Mouse (Mus musculus): ENCODE measurements around the gene Psmd3. TPM values are rescaled to one million over a fixed set of nuclear protein-coding genes. Genes with fewer than 3 reads are reported as not detected.
A peak's percentile ranks its signal among the peaks of the same experiment; 100 is the strongest.
"Not testable (repeated sequence)": the region's sequence is repeated elsewhere in the genome, so short reads cannot be mapped to it uniquely, and the experiment has no call there.

Gene Psmd3
- polyA plus RNA-seq, 1 experiment from 2014 or later: 213 TPM

DNA sequence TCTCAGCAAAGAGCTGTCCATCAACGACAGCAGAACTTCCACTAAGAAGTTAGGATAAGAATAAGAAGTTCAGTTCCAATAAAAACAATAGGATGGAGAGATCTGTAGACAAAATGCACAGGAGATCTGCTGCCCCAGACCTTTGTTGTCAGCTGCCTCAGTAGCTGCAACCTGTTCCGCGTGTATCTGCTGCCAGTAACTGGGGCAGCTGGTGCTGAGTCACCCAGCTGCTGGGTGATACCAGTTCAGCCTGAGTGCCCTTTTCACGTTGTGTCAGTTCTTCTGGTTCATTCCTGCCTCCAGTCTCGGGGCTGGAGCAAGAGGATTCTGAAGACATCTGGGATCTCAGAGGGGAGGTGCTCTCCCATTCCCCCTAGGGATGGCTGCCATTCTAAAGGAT lies 10.5 kb upstream of the Psmd3 start:
- Histone ChIP-seq H3K27ac (replicated peaks) (no peak overlapping the region), H3K27me3 (0 out of 2 replicates have a peak, but pooled peaks cover 3% of the 10 kb centered on the region), H3K9me3 (no peaks in the 10 kb centered on the region), H3K4me1 (no peaks in the 10 kb centered on the region), H3K4me3 (no peak overlapping the region), H3K36me3 (no peaks in the 10 kb centered on the region), H3K9ac (replicated peaks) (no peak overlapping the region), H3K4me2 (replicated peaks) (no peak overlapping the region)
- no peak for ATAC-seq (replicated peaks)
- WGBS: 61% methylated on average over 5 of the region's 5 CpGs

DNA sequence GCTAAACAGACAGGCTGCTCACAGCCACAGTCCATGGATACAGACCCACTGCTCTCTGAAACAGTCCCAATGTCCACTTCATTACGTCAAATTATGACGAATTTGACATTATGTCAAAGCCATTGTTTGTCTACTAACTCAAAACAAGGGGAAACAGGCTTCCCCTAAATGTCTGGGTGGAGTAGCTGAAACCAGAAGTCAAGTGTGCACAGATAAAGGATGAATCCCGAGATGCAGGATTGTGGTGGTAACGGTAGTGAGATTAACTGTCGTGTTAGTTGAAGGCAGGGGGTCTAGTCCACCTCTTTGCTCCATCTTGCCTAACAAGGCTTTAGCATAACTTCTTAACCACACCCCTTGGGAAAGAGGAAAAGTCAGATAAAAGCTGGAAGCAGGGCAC lies 9.9 kb upstream of the Psmd3 start:
- no peak overlapping the region for H3K27ac ChIP-seq (replicated peaks)
- no peaks in the 10 kb centered on the region for H3K4me1 ChIP-seq
- WGBS: 87% methylated on average over 5 of the region's 5 CpGs
- no peaks in the 10 kb centered on the region for H3K36me3 ChIP-seq
- H3K4me2 ChIP-seq (replicated peaks): no peak overlapping the region
- no peak overlapping the region for H3K4me3 ChIP-seq
- no peak for ATAC-seq (replicated peaks)
- H3K9ac ChIP-seq (replicated peaks): no peak overlapping the region
- 0 out of 2 replicates have a peak, but pooled peaks cover 3% of the 10 kb centered on the region for H3K27me3 ChIP-seq
- H3K9me3 ChIP-seq: no peaks in the 10 kb centered on the region

DNA sequence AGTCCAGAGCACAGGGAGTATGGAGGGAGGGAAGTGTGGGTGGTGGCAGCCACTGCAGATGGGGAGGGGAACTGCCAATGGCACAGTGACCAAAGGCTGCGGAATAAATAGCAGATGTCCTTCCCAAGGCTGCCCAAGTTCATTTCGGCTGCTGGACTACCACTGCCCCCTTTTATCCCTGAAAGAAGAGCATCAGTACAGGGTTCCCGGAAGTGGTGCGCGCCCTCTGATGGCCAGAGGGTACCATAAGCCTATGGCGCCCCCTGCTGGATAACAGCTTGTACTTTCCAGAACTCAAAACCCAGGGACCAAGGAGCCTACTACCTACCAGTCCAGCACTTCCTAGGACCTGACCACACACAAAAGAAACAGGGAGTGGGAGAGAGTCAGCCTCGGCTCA lies 9.2 kb upstream of the Psmd3 start:
- H3K36me3 ChIP-seq; H3K27me3 ChIP-seq; H3K9ac ChIP-seq (replicated peaks); H3K27ac ChIP-seq (replicated peaks); H3K9me3 ChIP-seq; H3K4me2 ChIP-seq (replicated peaks); H3K4me3 ChIP-seq; ATAC-seq (replicated peaks); H3K4me1 ChIP-seq: not testable (repeated sequence)
- WGBS: 6% methylated on average over 7 of the region's 7 CpGs

DNA sequence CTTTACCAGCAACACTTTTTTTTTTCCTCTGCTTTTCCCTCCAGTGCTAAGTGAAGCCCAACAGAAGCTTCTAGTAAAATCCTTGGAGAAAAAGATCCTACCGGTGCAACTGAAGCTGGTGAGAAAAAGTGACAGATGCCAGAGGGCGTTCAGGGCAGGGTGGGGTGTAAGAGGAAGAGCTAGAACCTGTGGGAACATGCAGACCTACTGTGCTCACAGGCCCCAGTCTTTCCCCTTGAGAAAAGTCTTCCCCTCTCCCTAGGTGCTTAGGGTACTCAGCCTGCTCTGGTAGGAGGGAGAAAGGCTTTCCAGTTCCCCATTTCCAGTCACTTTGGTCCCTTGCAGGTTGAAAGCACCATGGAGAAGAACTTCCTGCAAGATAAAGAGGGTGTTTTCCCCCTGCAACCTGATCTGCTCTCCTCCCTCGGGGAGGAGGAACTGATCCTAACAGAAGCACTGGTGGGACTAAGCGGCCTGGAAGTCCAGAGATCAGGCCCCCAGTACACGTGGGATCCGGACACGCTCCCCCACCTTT lies 6.5 kb upstream of the Psmd3 start:
- Histone ChIP-seq H3K4me1 (no peaks in the 10 kb centered on the region), H3K27me3 (no peaks in the 10 kb centered on the region), H3K9me3 (no peaks in the 10 kb centered on the region), H3K4me3 (no peak overlapping the region), H3K36me3 (no peaks in the 10 kb centered on the region), H3K4me2 (replicated peaks) (no peak overlapping the region), H3K27ac (replicated peaks) (no peak overlapping the region), H3K9ac (replicated peaks) (no peak overlapping the region)
- 51% methylated on average over 7 of the region's 7 CpGs for WGBS
- ATAC-seq (replicated peaks): no peak

DNA sequence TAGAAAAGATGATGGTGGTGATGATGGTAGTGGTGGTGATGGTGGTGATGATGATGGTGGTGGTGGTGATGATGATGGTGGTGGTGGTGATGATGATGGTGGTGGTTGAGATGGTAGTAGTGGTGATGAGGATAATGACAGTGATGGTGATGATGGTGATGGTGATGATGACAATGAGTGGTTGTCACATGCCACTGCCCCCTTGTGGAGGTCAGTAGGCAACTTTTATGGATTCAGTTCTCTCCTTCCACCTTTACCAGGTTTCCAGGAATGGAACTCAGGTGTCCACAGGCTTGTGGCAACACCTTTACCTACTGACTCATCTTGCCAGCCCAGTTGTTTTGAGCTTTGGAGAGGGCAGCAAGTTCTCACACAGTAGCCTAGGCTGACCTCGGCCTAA lies 2.3 kb upstream of the Psmd3 start:
- Histone ChIP-seq H3K9me3 (no peaks in the 10 kb centered on the region), H3K4me1 (peaks cover 19% of the 10 kb centered on the region), H3K27ac (replicated peaks) (no peak overlapping the region), H3K36me3 (peaks cover under 1% of the 10 kb centered on the region; the same call in 1 of the 2 replicates), H3K27me3 (no peaks in the 10 kb centered on the region), H3K4me2 (replicated peaks) (no peak overlapping the region), H3K4me3 (no peak overlapping the region), H3K9ac (replicated peaks) (no peak overlapping the region)
- no peak for ATAC-seq (replicated peaks)
- WGBS: 100% methylated on average over 1 of the region's 1 CpGs

DNA sequence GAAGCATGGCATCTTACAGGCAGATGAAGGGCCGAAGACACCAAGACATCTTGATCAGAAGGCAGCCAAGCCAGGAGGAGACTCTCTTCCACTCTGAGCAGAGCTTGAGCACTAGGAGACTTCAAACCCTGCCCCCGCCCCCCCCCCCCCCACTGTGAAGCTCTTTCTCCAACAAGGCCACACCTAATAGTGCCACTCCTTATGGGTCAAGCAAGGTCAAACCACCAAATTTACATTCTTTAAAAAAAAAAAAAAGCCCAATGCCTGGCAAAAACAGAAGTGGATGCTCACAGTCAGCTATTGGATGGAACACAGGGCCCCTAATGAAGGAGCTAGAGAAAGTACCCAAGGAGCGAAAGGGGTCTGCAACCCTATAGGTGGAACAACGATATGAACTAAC lies 1.8 kb upstream of the Psmd3 start:
- not testable (repeated sequence) for H3K4me3 ChIP-seq; H3K27me3 ChIP-seq; H3K27ac ChIP-seq (replicated peaks); H3K36me3 ChIP-seq; H3K9ac ChIP-seq (replicated peaks); H3K9me3 ChIP-seq; ATAC-seq (replicated peaks); H3K4me2 ChIP-seq (replicated peaks)
- 83% methylated on average over 4 of the region's 4 CpGs for WGBS
- peaks cover 19% of the 10 kb centered on the region for H3K4me1 ChIP-seq

DNA sequence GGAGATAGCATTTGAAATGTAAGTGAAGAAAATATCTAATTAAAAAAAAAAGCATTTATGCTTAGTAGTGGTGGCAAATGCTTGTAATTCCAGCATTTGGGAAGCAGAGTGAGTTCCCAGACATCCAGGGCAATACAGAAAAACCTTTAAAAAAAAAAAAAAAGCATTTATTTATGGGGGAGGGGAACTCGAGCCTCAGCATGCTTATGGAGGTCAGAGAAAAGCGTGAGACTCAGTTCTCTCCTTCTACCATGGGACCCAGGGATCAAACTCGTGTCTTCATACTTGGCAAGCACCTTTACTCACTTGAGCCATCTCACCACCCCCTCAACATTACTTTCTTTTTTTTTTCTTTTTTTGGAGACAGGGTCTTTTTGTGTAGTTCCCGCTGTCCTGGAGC lies 1.2 kb upstream of the Psmd3 start:
- Histone ChIP-seq H3K4me2 (replicated peaks) (no peak overlapping the region), H3K4me1 (peaks cover 19% of the 10 kb centered on the region), H3K36me3 (peaks cover 12% of the 10 kb centered on the region), H3K9me3 (no peaks in the 10 kb centered on the region), H3K27ac (replicated peaks) (no peak overlapping the region), H3K4me3 (no peak overlapping the region), H3K9ac (replicated peaks) (no peak overlapping the region), H3K27me3 (no peaks in the 10 kb centered on the region)
- WGBS: 85% methylated on average over 4 of the region's 4 CpGs
- no peak for ATAC-seq (replicated peaks)

DNA sequence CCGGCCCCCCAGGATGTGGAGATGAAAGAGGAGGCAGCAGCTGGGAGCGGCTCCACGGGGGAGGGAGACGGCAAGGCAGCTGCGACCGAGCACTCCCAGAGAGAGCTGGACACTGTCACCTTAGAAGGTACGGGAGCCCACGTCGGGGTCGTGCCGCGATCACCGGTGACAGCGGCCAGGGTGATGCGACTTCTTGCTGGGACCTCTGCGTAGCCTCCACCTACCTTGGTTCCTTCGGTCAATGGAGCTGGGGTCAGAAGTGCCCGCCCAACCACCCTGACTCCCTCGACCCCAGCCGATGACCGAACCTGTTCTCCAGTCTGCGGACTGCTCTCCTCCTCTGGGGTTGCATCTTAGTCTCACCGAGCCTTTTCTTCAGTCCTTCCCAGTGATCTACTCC lies 457 bp downstream of the Psmd3 start:
- H3K4me2 ChIP-seq (replicated peaks): peak overlapping the region; percentile 97
- peaks cover 28% of the 10 kb centered on the region for H3K36me3 ChIP-seq
- peak overlapping the region; percentile 100 for H3K9ac ChIP-seq (replicated peaks)
- peak overlapping the region; percentile 99 for H3K4me3 ChIP-seq
- H3K4me1 ChIP-seq: peaks cover 19% of the 10 kb centered on the region
- under 1% methylated on average over 23 of the region's 23 CpGs for WGBS
- ATAC-seq (replicated peaks): peak; percentile 36
- H3K9me3 ChIP-seq: no peaks in the 10 kb centered on the region
- H3K27ac ChIP-seq (replicated peaks): peak overlapping the region; percentile 71
- H3K27me3 ChIP-seq: no peaks in the 10 kb centered on the region

DNA sequence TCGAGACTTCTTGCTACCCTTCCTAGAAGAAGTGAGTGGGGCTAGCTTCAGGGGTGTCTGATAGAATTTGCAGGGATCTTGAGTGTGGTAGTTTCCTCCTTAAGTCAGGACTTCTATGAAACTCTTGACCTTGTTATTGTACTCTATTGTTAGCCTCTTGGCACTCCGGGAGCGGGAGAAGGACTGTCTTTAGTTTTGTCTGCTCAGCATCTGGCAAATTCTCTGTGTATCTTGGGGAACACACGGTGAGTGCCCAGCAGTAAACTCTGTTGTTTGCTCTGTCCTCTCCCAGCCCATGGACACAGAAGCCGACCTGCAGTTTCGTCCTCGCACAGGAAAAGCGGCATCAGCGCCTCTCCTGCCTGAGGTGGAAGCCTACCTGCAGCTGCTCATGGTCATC lies 3.3 kb downstream of the Psmd3 start:
- H3K4me1 ChIP-seq: peaks cover 19% of the 10 kb centered on the region
- no peaks in the 10 kb centered on the region for H3K9me3 ChIP-seq
- H3K27me3 ChIP-seq: no peaks in the 10 kb centered on the region
- ATAC-seq (replicated peaks): no peak
- no peak overlapping the region for H3K27ac ChIP-seq (replicated peaks)
- no peak overlapping the region for H3K4me3 ChIP-seq
- H3K4me2 ChIP-seq (replicated peaks): no peak overlapping the region
- no peak overlapping the region for H3K9ac ChIP-seq (replicated peaks)
- peaks cover 52% of the 10 kb centered on the region for H3K36me3 ChIP-seq
- 90% methylated on average over 9 of the region's 9 CpGs for WGBS

DNA sequence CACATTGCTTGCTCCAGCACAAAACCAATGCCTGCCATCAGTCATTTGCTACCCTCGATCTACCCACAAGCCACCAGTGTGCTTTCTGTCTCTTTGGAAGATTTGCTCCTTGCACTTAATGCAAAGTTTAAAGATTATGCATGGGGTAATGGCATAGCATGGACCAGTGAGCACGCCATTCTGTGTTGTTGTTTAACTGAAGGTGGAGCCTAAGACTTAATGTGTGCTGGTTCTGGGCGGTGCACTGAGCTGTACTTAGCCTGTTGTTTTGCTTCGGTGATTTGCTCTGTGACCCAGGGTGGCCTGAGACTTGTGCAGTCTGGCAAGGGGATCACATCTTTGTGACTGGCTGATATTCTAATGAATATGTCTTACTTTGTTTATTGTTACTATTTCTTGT lies 4.6 kb downstream of the Psmd3 start:
- Histone ChIP-seq H3K4me3 (no peak overlapping the region), H3K4me1 (peaks cover 14% of the 10 kb centered on the region), H3K27me3 (no peaks in the 10 kb centered on the region), H3K9me3 (no peaks in the 10 kb centered on the region), H3K4me2 (replicated peaks) (no peak overlapping the region), H3K36me3 (peaks cover 65% of the 10 kb centered on the region), H3K9ac (replicated peaks) (no peak overlapping the region), H3K27ac (replicated peaks) (no peak overlapping the region)
- 91% methylated on average over 4 of the region's 4 CpGs for WGBS
- no peak for ATAC-seq (replicated peaks)

DNA sequence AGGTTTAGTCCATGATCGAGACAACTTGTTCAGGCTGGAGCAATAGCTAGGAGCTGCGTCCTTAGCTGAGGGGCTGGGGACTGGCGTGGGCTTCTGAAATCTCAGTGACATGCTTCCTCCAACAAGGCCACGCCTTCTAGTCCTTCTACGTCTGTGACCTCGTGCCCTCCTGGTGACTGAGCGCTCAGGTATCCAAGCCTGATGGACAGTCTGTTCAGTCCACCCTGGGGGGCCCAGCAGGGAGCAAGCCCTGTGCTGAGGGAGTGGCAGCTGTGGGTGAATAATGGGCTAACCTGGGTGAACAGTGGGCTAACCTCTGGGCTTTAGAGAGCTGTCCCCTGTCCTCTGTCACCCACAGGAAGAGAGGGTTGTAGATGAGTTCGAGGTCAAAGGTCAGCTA lies 5.7 kb downstream of the Psmd3 start:
- no peak overlapping the region for H3K27ac ChIP-seq (replicated peaks)
- no peak for ATAC-seq (replicated peaks)
- H3K9me3 ChIP-seq: no peaks in the 10 kb centered on the region
- peaks cover 75% of the 10 kb centered on the region for H3K36me3 ChIP-seq
- no peak overlapping the region for H3K9ac ChIP-seq (replicated peaks)
- 90% methylated on average over 8 of the region's 8 CpGs for whole genome bisulfite sequencing
- H3K4me2 ChIP-seq (replicated peaks): no peak overlapping the region
- no peak overlapping the region for H3K4me3 ChIP-seq
- peaks cover 13% of the 10 kb centered on the region for H3K4me1 ChIP-seq
- H3K27me3 ChIP-seq: no peaks in the 10 kb centered on the region

DNA sequence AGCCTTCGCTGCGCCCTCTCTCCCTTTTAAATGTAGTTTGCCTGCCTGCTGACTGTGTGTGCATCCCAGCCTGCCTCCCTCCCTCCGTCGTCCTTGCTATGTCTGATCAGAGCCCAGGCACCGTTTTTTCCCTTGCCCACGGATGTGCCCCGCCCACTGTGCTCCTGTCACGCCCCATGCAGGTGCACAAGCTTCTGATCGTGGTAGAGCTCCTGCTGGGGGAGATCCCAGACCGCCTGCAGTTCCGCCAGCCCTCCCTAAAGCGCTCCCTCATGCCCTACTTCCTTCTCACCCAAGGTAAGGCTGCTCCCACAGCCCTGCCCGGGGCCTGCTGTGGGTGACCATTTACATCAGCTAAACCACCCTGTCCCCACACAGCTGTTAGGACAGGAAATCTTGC lies 10.8 kb downstream of the Psmd3 start:
- Histone ChIP-seq H3K9ac (replicated peaks) (no peak overlapping the region), H3K4me1 (no peaks in the 10 kb centered on the region), H3K9me3 (no peaks in the 10 kb centered on the region), H3K27me3 (no peaks in the 10 kb centered on the region), H3K27ac (replicated peaks) (no peak overlapping the region), H3K4me3 (no peak overlapping the region), H3K36me3 (peaks cover 78% of the 10 kb centered on the region), H3K4me2 (replicated peaks) (no peak overlapping the region)
- WGBS: 79% methylated on average over 13 of the region's 13 CpGs
- ATAC-seq (replicated peaks): no peak

DNA sequence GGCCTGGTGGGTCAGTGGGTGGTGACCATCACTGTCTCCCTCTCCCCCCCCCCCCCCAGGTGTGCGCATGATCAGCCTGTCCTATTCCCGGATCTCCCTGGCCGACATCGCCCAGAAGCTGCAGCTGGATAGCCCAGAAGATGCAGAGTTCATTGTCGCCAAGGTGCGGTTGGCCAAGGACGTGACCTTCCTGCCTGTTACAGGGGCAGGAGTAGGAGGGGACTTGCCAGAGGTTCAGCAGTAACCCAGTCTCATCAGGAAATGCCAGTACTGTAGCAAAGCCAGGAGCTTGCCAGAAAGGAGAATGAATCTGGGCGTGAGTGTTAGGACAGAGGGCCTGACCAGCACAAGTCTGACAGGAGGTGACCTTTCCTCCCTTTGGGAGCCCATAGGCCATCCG lies 11.4 kb downstream of the Psmd3 start:
- H3K9ac ChIP-seq (replicated peaks): no peak overlapping the region
- ATAC-seq (replicated peaks): no peak
- no peak overlapping the region for H3K27ac ChIP-seq (replicated peaks)
- H3K9me3 ChIP-seq: no peaks in the 10 kb centered on the region
- no peaks in the 10 kb centered on the region for H3K4me1 ChIP-seq
- no peaks in the 10 kb centered on the region for H3K27me3 ChIP-seq
- WGBS: 91% methylated on average over 9 of the region's 9 CpGs
- H3K4me3 ChIP-seq: no peak overlapping the region
- no peak overlapping the region for H3K4me2 ChIP-seq (replicated peaks)
- H3K36me3 ChIP-seq: peaks cover 74% of the 10 kb centered on the region
